Mouse (Mus musculus) erythroblast, embryonic 14.5 days (primary cell): ENCODE measurements around the gene Pga5.

ENCODE experiments used
- GATA1 ChIP-seq: IDR thresholded peaks from 2 replicates; pipeline ENCODE4 v1.6.1; 2012; ENCODE audit warnings: low read length, inconsistent platforms, mixed read lengths
- TAL1 ChIP-seq: IDR thresholded peaks from 3 replicates; pipeline ENCODE4 v1.6.1; 2012; ENCODE audit warnings: low read length, inconsistent platforms, mixed read lengths

GRCm38 (mm10) chr19:10665093-10665492, 12.8 kb downstream of the Pga5 start:
- no peak for TF ChIP-seq TAL1
- no peak for TF ChIP-seq GATA1
